In genomic region chr6:54538773-54539173, GRCm38 (mm10) we compare ENCODE assay signal across 11 mouse cellular contexts. TPM values are rescaled to one million over a fixed set of nuclear protein-coding genes. Genes with fewer than 3 reads are reported as not detected.
DNase-seq lines count a peak whose midpoint lies in the region; ATAC-seq lines count a peak whose summit lies in the region.
"Had no signal": no experiment of that assay in that cellular context is flagged by ENCODE, and none has a peak within 500 bp of the region (broad histone marks: within the 10 kb centered on the region; RNA-seq: fewer than 3 reads in every experiment).

No protein-coding gene starts in this region.

- H3K27me3 ChIP-seq in embryonic facial prominence, embryonic 11.5 days (ENCODE audit: control insufficient read depth, insufficient read depth, low read length): no peaks in the 10 kb centered on the region
- no peaks in the 10 kb centered on the region for H3K27me3 ChIP-seq in midbrain, embryonic 11.5 days (ENCODE audit: control insufficient read depth, insufficient read depth, low read length)
- no peaks in the 10 kb centered on the region for H3K27me3 ChIP-seq in intestine, embryonic 15.5 days (replicated peaks)
- H3K27me3 ChIP-seq: heart, embryonic 15.5 days had no signal

- H3K4me3 ChIP-seq in embryonic facial prominence, embryonic 11.5 days (ENCODE audit: low read depth, low read length): no peak overlapping the region
- no peak overlapping the region for H3K4me3 ChIP-seq in midbrain, embryonic 11.5 days (ENCODE audit: low read depth, low read length)
- no peak overlapping the region for H3K4me3 ChIP-seq in intestine, embryonic 15.5 days (replicated peaks)
- H3K4me3 ChIP-seq: heart, embryonic 15.5 days had no signal

- WGBS in embryonic facial prominence, embryonic 11.5 days: 7% methylated on average over 3 of the region's 3 CpGs
- 6% methylated on average over 3 of the region's 3 CpGs for WGBS in midbrain, embryonic 11.5 days
- WGBS in intestine, embryonic 15.5 days: 38% methylated on average over 3 of the region's 3 CpGs

- peaks cover 2% of the 10 kb centered on the region; the same call in 1 of the 2 replicates for H3K4me1 ChIP-seq in embryonic facial prominence, embryonic 11.5 days (ENCODE audit: control insufficient read depth, insufficient read depth, low read length)
- H3K4me1 ChIP-seq in midbrain, embryonic 11.5 days (ENCODE audit: control insufficient read depth, insufficient read depth, low read length): peaks cover 37% of the 10 kb centered on the region
- no peaks in the 10 kb centered on the region for H3K4me1 ChIP-seq in intestine, embryonic 15.5 days (replicated peaks)

- H3K27ac ChIP-seq in embryonic facial prominence, embryonic 11.5 days (replicated peaks; ENCODE audit: low read depth, low read length): no peak overlapping the region
- peak overlapping the region; percentile 53 for H3K27ac ChIP-seq in midbrain, embryonic 11.5 days (ENCODE audit: low read depth, low read length)
- no peak overlapping the region for H3K27ac ChIP-seq in intestine, embryonic 15.5 days
- H3K27ac ChIP-seq: heart, embryonic 15.5 days had no signal

- no peak for DNase-seq in frontal cortex, postnatal 10 days (ENCODE audit: low spot score in 2 of 2)
- DNase-seq in cerebellum, adult 11 months: peak; percentile 60
- no peak for DNase-seq in embryonic facial prominence, embryonic 11.5 days (ENCODE audit: low spot score)
- no peak for DNase-seq in midbrain, embryonic 11.5 days (ENCODE audit: low spot score, missing footprints)
- DNase-seq in kidney, postnatal 36 days: no peak
- DNase-seq in adrenal gland, postnatal 10 days: no peak
- DNase-seq: liver; lung, postnatal 36 days had no signal

- H3K36me3 ChIP-seq in embryonic facial prominence, embryonic 11.5 days (replicated peaks; ENCODE audit: control insufficient read depth, insufficient read depth, low read depth, low read length): no peaks in the 10 kb centered on the region
- peaks cover 6% of the 10 kb centered on the region for H3K36me3 ChIP-seq in midbrain, embryonic 11.5 days (ENCODE audit: control insufficient read depth, insufficient read depth, low read length)
- H3K36me3 ChIP-seq in intestine, embryonic 15.5 days: no peaks in the 10 kb centered on the region
- H3K36me3 ChIP-seq: heart, embryonic 15.5 days had no signal

- no peak overlapping the region for H3K4me2 ChIP-seq in embryonic facial prominence, embryonic 11.5 days (ENCODE audit: low read depth, low read length)
- no peak overlapping the region for H3K4me2 ChIP-seq in midbrain, embryonic 11.5 days
- no peak overlapping the region for H3K4me2 ChIP-seq in intestine, embryonic 15.5 days (replicated peaks)
- H3K4me2 ChIP-seq: heart, embryonic 15.5 days had no signal

- no peak overlapping the region for H3K9ac ChIP-seq in embryonic facial prominence, embryonic 11.5 days (replicated peaks; ENCODE audit: low read length)
- no peak overlapping the region for H3K9ac ChIP-seq in midbrain, embryonic 11.5 days (ENCODE audit: low read length)
- H3K9ac ChIP-seq in intestine, embryonic 15.5 days: no peak overlapping the region
- H3K9ac ChIP-seq: heart, embryonic 15.5 days had no signal

- no peaks in the 10 kb centered on the region for H3K9me3 ChIP-seq in embryonic facial prominence, embryonic 11.5 days (replicated peaks; ENCODE audit: control insufficient read depth, low read length)
- H3K9me3 ChIP-seq in midbrain, embryonic 11.5 days (ENCODE audit: control insufficient read depth, low read length): no peaks in the 10 kb centered on the region; the same call in 1 of the 2 replicates
- no peaks in the 10 kb centered on the region for H3K9me3 ChIP-seq in intestine, embryonic 15.5 days
- H3K9me3 ChIP-seq: heart, embryonic 15.5 days had no signal

- ATAC-seq in frontal cortex, adult (ENCODE audit: low TSS enrichment): peak; percentile 67
- ATAC-seq in embryonic facial prominence, embryonic 11.5 days (replicated peaks; ENCODE audit: insufficient number of reproducible peaks, low FRiP score, low TSS enrichment, low read depth): 0 out of 2 replicates have a peak, but pooled peaks have one; percentile 52
- peak; percentile 78 for ATAC-seq in midbrain, embryonic 11.5 days (ENCODE audit: low FRiP score)
- no peak for ATAC-seq in intestine, embryonic 15.5 days

RNA-seq across cellular contexts. Expression of gene Scrn1, which starts 27.5 kb away (rescaled TPM):
- polyA plus RNA-seq in embryonic facial prominence, embryonic 11.5 days (2014; fragmentation: Nextera tagmentation; extraction: Ambion mirVana): 24.4 and 25.4 TPM in 2 replicates
- polyA plus RNA-seq in midbrain, embryonic 11.5 days (2014; fragmentation: Nextera tagmentation; extraction: Ambion mirVana): 69.5 and 73.3 TPM in 2 replicates
- 10 to 100 TPM; 18.1 to 27.5 TPM for total RNA-seq in adrenal gland, postnatal 10 days (2021)
- 5.9 and 6.4 TPM in 2 replicates for polyA plus RNA-seq in intestine, embryonic 15.5 days (2015; fragmentation: Nextera tagmentation; extraction: Ambion mirVana)

RNA-seq across cellular contexts. Expression of gene Plekha8, which starts 56.1 kb away (rescaled TPM):
- 24.3 and 24.7 TPM in 2 replicates for polyA plus RNA-seq in embryonic facial prominence, embryonic 11.5 days (2014; fragmentation: Nextera tagmentation; extraction: Ambion mirVana)
- polyA plus RNA-seq in midbrain, embryonic 11.5 days (2014; fragmentation: Nextera tagmentation; extraction: Ambion mirVana): 21.0 and 22.5 TPM in 2 replicates
- 10 to 100 TPM; 15.8 to 17.6 TPM for total RNA-seq in adrenal gland, postnatal 10 days (2021)
- polyA plus RNA-seq in intestine, embryonic 15.5 days (2015; fragmentation: Nextera tagmentation; extraction: Ambion mirVana): 6.2 and 6.4 TPM in 2 replicates

RNA-seq across cellular contexts. Expression of gene Fkbp14, which starts 58.3 kb away (rescaled TPM):
- 21.2 and 23.9 TPM in 2 replicates for polyA plus RNA-seq in embryonic facial prominence, embryonic 11.5 days (2014; fragmentation: Nextera tagmentation; extraction: Ambion mirVana)
- 14.5 and 18.0 TPM in 2 replicates for polyA plus RNA-seq in midbrain, embryonic 11.5 days (2014; fragmentation: Nextera tagmentation; extraction: Ambion mirVana)
- total RNA-seq in adrenal gland, postnatal 10 days (2021): 10 to 100 TPM; 19.8 to 20.7 TPM
- 23.1 and 24.3 TPM in 2 replicates for polyA plus RNA-seq in intestine, embryonic 15.5 days (2015; fragmentation: Nextera tagmentation; extraction: Ambion mirVana)
